1 mouse cellular context compared by ENCODE assay signal in genomic region chr10:80676198-80676928, GRCm38 (mm10).
TF ChIP-seq lines count a peak whose summit lies in the region.

No protein-coding gene starts in this region.

TF ChIP-seq in CH12.LX, 34 proteins besides CTCF, POLR2A, EP300 and RAD21:
- peak; percentile 85 for TF ChIP-seq MAZ (IDR thresholded peaks at IDR 0.05; ENCODE audit: low read depth, low read length)
- 0 out of 2 replicates have a peak, but pooled peaks have one; percentile 9 for TF ChIP-seq KAT2A (IDR thresholded peaks at IDR 0.05; ENCODE audit: insufficient replicate concordance, low read length)
- peak; percentile 91 for TF ChIP-seq BHLHE40 (IDR thresholded peaks at IDR 0.05; ENCODE audit: low read depth, low read length)
- TF ChIP-seq POLR2AphosphoS2 (IDR thresholded peaks at IDR 0.05; ENCODE audit: low read depth, low read length) = peak; percentile 83; the same call in 1 of the 2 replicates
- TF ChIP-seq PAX5 (IDR thresholded peaks at IDR 0.05; ENCODE audit: low read length) = no peak
- TF ChIP-seq ZC3H11A (IDR thresholded peaks at IDR 0.05; ENCODE audit: low read depth, low read length) = no peak
- peak; percentile 95 for TF ChIP-seq TBP (conservative IDR thresholded peaks at IDR 0.05; ENCODE audit: low read depth, low read length)
- peak; percentile 53 for TF ChIP-seq USF2 (conservative IDR thresholded peaks at IDR 0.05; ENCODE audit: low read depth, low read length)
- peak; percentile 81; the same call in 1 of the 2 replicates for TF ChIP-seq MYC (IDR thresholded peaks at IDR 0.05; ENCODE audit: low read depth, low read length)
- no peak for TF ChIP-seq ZNF384 (IDR thresholded peaks at IDR 0.05; ENCODE audit: low read depth, low read length)
- TF ChIP-seq USF1 (IDR thresholded peaks at IDR 0.05; ENCODE audit: low read depth, low read length) = peak; percentile 85
- peak; percentile 45 for TF ChIP-seq IRF4 (IDR thresholded peaks at IDR 0.05; ENCODE audit: low read depth, low read length)
- TF ChIP-seq SMC3 (IDR thresholded peaks at IDR 0.05; ENCODE audit: low read depth, low read length) = no peak
- peak; percentile 75; the same call in 1 of the 2 replicates for TF ChIP-seq CHD2 (IDR thresholded peaks at IDR 0.05; ENCODE audit: low read length)
- TF ChIP-seq JUND (conservative IDR thresholded peaks at IDR 0.05; ENCODE audit: low read depth, low read length) = no peak
- TF ChIP-seq UBTF (IDR thresholded peaks at IDR 0.05; ENCODE audit: low read depth, low read length) = 0 out of 2 replicates have a peak, but pooled peaks have one; percentile 29
- no peak for TF ChIP-seq SIN3A (IDR thresholded peaks at IDR 0.05; ENCODE audit: low read length)
- TF ChIP-seq ZKSCAN1 (IDR thresholded peaks at IDR 0.05; ENCODE audit: borderline replicate concordance, low read depth, low read length) = no peak
- TF ChIP-seq MXI1 (IDR thresholded peaks at IDR 0.05; ENCODE audit: low read depth, low read length) = peak; percentile 23; the same call in 1 of the 2 replicates
- no peak for TF ChIP-seq JUN (IDR thresholded peaks at IDR 0.05; ENCODE audit: insufficient read depth, low read depth, low read length)
- TF ChIP-seq TCF12 (IDR thresholded peaks at IDR 0.05; ENCODE audit: low read depth, low read length) = peak; percentile 90
- peak; percentile 96 for TF ChIP-seq NRF1 (IDR thresholded peaks at IDR 0.05; ENCODE audit: low read depth, low read length)
- TF ChIP-seq GABPA (IDR thresholded peaks at IDR 0.05; ENCODE audit: insufficient replicate concordance, low read depth, low read length) = no peak
- TF ChIP-seq ETS1 (conservative IDR thresholded peaks at IDR 0.05; ENCODE audit: low read depth, low read length) = peak; percentile 30; the same call in 1 of the 2 replicates
- peak; percentile 94 for TF ChIP-seq NELFE (IDR thresholded peaks at IDR 0.05; ENCODE audit: low read depth, low read length)
- TF ChIP-seq CHD1 (IDR thresholded peaks at IDR 0.05; ENCODE audit: low read depth, low read length) = no peak
- TF ChIP-seq MEF2A (IDR thresholded peaks at IDR 0.05; ENCODE audit: borderline replicate concordance, low read depth, low read length) = no peak; the same call in 1 of the 2 replicates
- TF ChIP-seq MAX (IDR thresholded peaks at IDR 0.05; ENCODE audit: low read length) = peak; percentile 68
- TF ChIP-seq ZMIZ1 (IDR thresholded peaks at IDR 0.05; ENCODE audit: low read depth, low read length) = peak; percentile 94
- TF ChIP-seq HCFC1 (IDR thresholded peaks at IDR 0.05; ENCODE audit: low read depth, low read length) = peak; percentile 67
- no peak for TF ChIP-seq RCOR1 (conservative IDR thresholded peaks at IDR 0.05; ENCODE audit: low read depth, low read length)
- no peak for TF ChIP-seq MAFK (IDR thresholded peaks at IDR 0.05; ENCODE audit: insufficient replicate concordance, low read length)
- no peak for TF ChIP-seq E2F4 (IDR thresholded peaks at IDR 0.05; ENCODE audit: insufficient replicate concordance, low read depth, low read length)
- peak; percentile 62; the same call in 1 of the 2 replicates for TF ChIP-seq ELF1 (IDR thresholded peaks at IDR 0.05; ENCODE audit: low read depth, low read length)
